Mouse (Mus musculus) lung, postnatal 4 days (tissue): ENCODE results near the gene Calm2.

Experiments
- DNase-seq, 2 experiments: peaks; one replicate each; pipeline ENCODE4 v3.0.0; 2021

The Calm2 gene

DNA sequence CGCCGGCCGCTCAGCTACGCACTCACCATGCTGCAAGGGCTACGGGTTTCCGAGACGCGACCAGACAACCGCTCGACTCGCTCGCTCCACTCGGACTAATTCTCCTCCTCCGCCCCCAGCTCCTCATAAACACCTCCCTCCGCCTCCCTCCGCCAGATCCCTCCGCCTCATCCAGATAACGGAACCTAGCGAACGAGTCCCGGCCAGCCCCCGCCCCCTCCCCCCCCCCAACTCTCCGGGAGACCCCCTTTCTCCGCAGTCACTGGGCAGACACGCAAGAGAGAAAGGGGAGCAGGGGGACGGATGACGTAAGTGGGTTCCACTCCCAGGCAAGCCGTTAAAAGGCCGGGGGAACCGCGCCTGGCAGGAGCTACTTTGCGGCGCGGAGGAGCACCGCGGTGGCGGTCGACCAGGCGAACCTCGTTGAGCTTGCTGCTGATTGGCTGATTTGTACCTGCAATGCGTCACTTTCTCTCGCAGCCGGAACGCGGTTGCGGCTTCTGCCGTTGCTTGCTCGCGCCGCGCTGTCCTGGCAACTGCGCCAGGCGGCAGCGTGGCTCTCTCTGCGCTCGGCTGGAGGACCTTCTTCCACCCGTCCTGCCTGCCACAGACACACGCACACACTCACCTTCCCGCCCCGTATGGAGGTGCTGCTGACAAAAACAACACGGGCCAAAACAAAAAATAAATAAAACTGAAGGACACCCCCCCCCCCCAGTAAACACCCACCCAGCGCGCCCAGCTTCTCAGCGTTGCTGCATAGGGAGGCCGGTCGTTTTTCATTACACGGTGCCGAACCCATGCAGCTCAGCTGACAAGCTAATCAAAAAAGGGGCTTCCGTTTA is at the start of gene Calm2:
TSS of gene Calm2 (minus strand) at position 169 of the 845 bp plus-strand sequence.
- peak; percentile 98 for DNase-seq

- no peak for DNase-seq
Measured at GRCm38 (mm10) chr17:87495504-87495903, 48.8 kb upstream of the Calm2 start.

- DNase-seq: no peak
Measured at GRCm38 (mm10) chr17:87494310-87494709, 47.6 kb upstream of the Calm2 start.

GRCm38 (mm10) chr17:87492286-87492685 is 45.6 kb upstream of the Calm2 start:
- no peak for DNase-seq

DNA sequence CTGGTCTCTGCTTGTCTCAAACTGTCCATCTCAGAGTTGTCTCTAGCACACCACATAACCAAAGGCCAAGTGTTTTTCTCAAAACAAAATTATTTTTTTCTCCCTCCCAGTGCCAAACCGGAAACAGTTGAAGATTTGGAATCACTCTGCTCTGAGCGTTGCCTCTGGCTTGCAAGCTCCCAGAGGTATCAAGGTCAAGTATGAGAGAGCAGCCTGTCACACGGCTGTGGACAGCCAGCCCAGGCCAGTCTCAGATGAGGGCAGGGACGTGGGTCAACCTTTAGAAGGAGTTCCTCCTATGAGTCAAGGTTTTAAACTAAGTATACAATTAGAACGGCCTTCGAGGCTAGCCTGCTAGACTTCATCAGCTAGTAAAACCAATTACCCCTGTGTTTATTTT is 43.6 kb upstream of the Calm2 start:
- DNase-seq: no peak

DNA sequence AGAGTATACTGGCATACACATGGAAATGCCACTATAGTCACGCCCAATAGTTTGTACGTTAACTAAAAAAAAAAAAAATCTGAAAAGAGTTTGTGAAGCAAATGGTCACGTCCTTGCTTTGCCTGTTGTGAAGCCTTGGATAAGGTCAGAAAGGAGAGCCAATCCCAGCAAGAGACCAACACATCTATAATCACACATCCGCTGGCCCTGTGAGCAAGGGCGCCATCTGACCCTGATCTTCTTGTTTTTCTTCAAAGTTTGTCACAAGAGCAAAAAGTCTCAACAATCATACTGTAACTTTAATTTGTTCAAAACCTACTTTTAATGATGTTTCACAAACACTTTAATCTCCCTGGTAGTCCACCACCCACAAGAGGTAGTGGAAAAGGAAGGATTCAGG is 39.0 kb upstream of the Calm2 start:
- DNase-seq: no peak

DNA sequence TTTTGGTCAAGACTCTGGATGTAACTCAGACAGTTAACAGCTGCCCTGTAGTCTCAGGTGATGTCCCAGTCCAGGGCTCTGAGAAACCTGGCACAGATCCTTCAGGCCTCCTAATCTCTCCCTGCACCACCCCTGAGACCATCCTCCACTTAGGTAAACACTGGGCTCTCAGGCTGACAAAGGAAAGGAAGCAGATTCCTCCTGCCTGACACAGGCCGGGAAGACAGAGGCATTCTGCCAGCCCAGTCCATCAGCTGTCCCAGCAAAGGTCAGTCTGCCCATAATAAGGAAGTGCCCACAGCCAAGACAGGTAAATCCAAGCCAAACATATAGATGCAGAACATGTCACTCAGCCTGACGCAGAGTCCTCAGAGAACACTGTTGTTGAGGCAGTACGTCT is 36.1 kb upstream of the Calm2 start:
- DNase-seq: peak in 1 of 2 experiments; percentile 55

- no peak for DNase-seq
Measured at GRCm38 (mm10) chr17:87478569-87478968, 31.8 kb upstream of the Calm2 start.

- no peak for DNase-seq
Measured at GRCm38 (mm10) chr17:87477611-87478010, 30.9 kb upstream of the Calm2 start.

DNA sequence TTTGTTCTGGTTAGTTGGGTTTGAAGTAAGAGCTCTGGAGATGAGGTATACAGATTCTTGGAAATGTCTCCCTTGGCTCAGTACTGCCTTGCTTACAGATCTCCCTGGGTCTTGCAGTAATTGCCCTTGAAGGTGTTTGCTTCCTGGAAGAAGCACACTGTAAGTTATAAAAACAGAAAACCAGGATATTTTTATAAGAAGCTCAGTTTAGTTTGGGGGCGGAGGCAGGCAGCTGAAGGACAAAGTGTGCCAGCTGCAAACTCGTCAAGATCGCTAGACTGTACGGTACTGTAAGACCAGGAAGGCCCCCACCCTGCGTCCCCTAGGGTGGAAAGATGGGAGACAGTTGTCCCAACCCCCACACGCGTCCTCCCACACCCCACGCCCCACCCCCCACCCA is 28.6 kb upstream of the Calm2 start:
- DNase-seq: no peak

DNA sequence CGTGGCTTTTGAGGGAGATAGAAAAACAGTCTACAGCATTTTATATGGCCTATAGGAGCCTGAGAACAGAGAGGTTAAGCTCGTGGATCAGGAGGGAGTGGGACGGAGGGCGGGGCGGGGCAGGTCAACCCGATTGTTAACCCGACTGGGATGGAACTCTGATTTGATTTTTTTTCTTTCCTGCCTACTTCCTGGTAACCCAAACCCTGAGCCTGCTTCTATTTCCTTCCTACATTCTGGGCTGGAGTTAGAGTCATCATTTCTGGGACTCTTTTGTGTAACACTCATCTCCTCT is 27.7 kb upstream of the Calm2 start:
- no peak for DNase-seq

DNA sequence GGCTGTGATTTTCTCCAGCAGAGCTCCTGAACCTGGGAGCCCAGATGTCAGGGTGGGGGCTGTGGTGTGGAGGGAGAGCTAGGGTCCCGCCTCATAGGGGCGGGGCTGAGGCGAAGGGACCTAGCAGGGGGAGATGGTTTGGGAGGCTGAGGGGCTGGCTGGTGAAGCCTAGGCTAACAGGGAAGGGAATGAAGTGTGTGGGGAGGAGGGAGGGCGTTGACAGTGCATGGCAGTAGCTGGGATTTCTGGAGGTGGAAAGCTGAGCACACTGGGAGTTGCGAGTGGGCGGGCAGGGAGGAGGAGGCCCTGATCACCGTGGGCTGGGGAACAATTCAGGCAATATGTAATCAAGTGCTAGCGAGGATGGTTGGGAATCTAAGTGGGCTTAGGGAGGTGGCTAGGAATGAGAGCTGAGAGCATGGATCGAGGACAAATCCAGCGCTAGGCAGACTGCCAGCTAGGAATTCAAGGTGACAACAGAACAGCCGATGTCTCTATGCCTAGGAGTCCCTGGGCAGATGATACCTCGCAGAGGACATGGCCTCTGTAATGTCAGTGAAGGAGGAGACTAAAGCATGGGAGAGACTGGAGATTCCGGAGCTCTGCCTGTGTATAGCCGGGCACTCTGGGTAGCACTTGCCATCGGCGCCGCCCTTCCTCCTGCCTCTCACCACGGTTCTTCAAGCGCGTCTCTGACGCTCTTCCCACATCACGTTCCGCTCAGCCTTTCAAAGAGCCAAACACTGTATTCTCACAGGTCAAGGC is 27.2 kb upstream of the Calm2 start:
- DNase-seq: peak; percentile 62 to 64

DNA sequence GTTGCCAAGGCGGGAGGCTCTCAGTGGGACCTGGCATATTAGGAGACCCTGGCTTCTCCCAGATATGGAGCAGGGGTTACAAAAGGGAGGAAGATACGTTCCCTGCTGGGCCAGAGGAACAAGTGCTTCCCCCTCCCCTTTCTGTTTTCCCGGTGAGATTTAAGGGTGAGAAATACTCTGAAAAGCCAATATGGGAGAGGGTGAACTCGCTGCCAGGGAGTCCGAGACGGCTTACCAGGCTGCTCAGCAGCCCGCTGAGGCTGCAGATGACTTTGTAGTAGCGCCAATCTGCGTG is 26.7 kb upstream of the Calm2 start:
- DNase-seq: no peak

- DNase-seq: peak; percentile 33 to 53
Measured at GRCm38 (mm10) chr17:87472879-87473278, 26.1 kb upstream of the Calm2 start.

DNA sequence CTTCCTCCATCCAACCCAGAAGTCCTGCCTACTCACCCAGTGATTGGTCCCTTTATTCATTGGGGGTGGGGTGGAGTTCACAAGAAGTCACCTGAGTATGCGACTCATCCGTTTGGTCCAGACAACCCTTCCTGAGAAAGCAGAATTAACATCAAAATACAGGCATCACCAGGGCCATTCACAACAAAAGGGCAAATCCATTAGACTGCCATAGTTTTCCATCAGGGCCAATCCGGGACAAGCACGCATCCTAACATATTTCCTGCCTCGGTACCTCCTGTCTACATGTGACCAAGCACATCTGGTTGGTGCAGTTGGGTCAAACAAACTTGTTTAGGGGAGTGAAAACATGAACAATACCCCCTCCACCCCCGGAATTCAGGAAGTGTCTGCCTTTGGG is 24.9 kb upstream of the Calm2 start:
- DNase-seq: no peak

- DNase-seq: no peak
Measured at GRCm38 (mm10) chr17:87470797-87471196, 24.1 kb upstream of the Calm2 start.

- no peak for DNase-seq
Measured at GRCm38 (mm10) chr17:87470282-87470681, 23.5 kb upstream of the Calm2 start.

GRCm38 (mm10) chr17:87469428-87469827 is 22.7 kb upstream of the Calm2 start:
- no peak for DNase-seq

- DNase-seq: no peak
Measured at GRCm38 (mm10) chr17:87468616-87469015, 21.9 kb upstream of the Calm2 start.

- no peak for DNase-seq
Measured at GRCm38 (mm10) chr17:87461499-87461896, 14.8 kb upstream of the Calm2 start.

DNA sequence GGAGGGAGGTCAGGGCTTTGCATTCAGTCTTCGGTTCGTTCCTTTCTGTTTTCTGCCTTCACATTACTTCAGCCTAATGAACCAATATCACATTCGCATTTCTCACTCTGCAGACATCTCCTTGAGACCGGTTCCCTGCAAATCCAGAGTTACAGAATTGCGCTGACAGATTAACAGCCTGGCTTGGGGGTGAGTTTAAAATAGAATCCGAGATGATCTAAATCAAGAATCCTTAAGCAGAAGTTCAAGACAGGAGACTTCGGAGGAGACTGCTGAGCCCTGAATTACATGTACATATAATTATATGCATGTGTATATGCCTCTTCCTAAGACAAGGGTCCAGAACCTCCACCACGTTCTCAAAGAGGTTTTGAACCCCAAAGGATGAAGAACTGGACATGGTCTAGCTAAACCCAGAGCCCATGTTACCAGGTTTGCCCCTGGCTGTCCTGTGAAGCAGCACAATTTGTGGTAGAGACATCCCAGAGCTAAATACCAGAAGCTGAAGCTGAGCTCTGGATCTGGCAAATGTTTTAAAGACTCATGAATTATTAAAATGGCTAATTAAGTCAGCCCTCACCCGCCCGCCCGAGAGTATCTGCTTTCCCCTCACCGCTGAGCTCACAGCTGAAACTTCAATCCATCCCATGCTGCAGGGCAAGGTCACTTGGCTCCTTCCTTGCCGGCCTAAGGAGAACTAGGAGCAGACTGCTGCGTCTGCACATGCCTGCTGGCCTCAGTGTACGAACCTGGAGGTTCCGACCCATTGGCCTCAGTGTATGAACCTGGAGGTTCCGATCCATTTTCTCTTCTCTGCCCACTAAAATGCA is 14.1 kb upstream of the Calm2 start:
- no peak for DNase-seq

DNA sequence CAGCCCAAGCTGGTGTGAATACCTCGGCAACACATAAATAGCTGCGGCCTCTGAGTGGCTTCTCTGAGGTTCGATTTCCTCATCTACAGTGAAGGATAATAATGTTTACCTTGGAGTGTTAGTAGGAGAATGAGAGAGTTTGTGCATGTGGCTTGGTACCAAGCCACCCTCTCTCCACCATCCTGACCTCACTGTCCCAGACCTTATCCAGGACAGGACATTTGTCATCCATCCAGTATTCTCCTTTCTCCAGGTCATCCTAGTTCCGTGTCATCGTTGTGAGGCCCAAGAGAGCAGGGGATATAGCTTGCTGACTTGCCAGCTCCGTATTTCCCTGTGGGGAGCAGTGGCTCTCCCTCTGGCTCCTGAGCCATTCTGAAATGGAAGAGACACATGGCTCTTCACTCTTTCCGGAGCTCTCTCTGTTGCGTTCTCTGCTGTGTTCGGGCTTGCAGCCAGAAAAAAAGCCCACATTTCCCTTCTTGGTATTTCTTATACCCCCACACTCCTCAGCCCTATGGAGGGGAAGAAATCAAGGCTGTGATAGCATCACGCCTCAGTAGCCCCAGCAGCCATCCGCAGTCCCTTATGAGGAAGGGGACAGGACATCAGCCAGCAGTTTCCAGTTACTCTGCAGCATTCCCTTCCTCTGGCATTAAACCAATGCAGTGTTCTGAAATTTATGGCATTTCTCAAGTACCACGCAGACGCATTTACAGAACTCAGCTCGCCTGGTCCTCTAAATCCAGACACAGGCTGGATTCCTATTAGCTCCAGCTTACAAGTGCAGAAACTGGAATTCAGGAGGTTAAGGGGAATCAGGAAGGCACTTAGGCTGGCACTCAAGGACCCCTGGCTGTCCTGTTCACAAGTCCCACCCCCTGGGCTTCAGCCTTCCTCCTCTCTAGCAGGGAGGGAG is 13.3 kb upstream of the Calm2 start:
- DNase-seq: peak; percentile 37 to 56
